Mouse (Mus musculus) frontal cortex, adult (tissue): ENCODE measurements around the gene Olfr448.
A peak's percentile ranks its signal among the peaks of the same experiment; 100 is the strongest.

Experiments
- ATAC-seq: cut with Nextera tagmentation; 2 replicates; pipeline ENCODE4 v1.9.2; 2017; ENCODE audit warnings: mild to moderate bottlenecking, moderate library complexity, mixed read lengths; ENCODE audit not compliant: low TSS enrichment

Olfr448 gene

DNA sequence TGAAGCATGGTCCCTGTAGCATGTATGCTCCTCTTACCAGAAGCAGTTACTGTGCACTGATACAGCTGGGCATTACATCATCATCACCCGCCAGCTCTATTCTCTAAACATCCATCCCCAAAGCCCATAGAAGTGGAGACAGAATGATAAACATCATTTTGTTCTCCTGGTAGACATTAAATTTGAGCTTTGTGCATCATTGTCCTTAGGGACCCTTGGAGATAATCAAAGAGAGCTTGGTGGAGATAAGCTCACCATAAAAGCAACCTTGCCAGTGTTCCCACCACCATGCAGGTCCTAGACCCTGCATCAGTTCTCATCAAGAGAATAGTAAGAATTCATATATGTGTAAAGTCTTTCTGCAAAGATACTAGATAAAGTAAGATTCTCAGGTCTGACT is at the start of gene Olfr448:
Olfr448 (plus strand) TSS at position 301 of the 400 bp plus-strand sequence.
- ATAC-seq, result no peak

GRCm38 (mm10) chr6:42860222-42860819 is 29.9 kb upstream of the Olfr448 start:
- peak; percentile 87 for ATAC-seq

DNA sequence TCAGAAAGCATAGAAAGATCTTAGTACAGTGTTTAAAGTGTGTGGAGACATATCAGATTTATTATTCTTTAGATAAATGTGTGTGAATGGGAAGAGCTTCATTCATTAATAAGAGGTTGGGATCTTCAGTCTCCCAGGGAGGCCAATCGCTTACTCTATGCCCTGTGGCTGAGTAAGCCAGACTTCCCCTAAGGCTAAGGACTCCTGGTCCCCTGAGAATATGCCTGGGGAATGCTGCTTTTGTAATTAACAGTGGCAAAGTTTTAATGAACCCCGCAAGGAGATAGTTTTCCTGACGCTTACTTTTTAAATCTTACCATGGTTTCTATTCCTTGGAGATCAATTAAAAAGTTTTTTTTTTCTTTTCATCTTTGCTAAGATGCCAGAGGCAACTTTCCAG is 20.5 kb upstream of the Olfr448 start:
- no peak for ATAC-seq

- ATAC-seq, result no peak; the same call in 1 of the 2 replicates
Observed at GRCm38 (mm10) chr6:42876323-42876722, 13.9 kb upstream of the Olfr448 start.

DNA sequence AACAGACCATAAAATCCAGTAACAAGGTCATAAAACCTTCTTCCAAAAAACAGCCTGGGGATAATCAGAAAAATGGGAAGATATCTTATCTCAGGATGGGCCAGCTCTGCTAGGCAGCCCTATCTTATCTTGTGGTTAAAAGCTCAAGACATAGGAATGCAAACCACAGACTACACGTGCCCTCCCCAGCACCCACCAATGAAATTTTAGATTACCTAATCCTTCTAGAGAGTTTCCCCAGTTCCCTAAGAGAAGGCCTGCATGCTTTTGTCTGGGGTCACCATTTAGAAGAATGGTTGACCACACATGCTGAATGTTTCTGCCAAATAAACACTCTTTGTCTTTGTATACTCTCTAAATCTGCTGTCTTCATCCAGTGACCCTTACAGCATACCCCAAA is 10.1 kb downstream of the Olfr448 start:
- ATAC-seq, result no peak

GRCm38 (mm10) chr6:42908578-42908977 is 18.3 kb downstream of the Olfr448 start, which contains the start of gene Olfr447:
Gene Olfr447 (plus strand): TSS chr6:42908878.
- ATAC-seq, result no peak

DNA sequence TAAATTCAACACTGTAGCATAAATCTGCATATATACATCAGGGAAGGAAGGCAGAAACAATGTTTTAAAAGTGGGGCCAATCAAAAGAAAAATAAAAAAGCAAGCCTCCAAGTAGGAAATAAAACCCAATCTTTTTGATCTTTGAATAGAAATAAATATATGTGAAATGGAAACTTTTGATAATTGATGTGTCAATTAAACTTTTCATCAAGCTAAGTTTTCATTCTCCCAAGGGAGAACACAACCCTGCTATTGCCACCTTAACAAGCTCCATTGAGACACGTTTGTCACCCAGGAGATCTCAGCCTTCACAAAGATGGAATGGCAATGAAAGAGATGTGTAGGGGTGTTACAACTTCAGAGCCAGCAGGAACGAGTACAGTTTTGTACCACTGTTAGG is 30.8 kb downstream of the Olfr448 start, which contains the start of gene Olfr446:
Olfr446 (plus strand) TSS at position 301 of the 400 bp plus-strand sequence.
- ATAC-seq, result no peak
